Mouse (Mus musculus) erythroid progenitor cell, adult 5-6 weeks (primary cell): ENCODE measurements around the gene Aspscr1. TPM values are rescaled to one million over a fixed set of nuclear protein-coding genes. Genes with fewer than 3 reads are reported as not detected.

Source experiments
- ATAC-seq: replicated peaks from 2 replicates; pipeline ENCODE4 v1.8.0; 2016; ENCODE audit warnings: moderate number of reproducible peaks, mild to moderate bottlenecking, moderate TSS enrichment, inconsistent platforms; ENCODE audit not compliant: poor library complexity, low FRiP score, severe bottlenecking
- total RNA-seq, 2 experiments: library from RNA; stranded (forward) in 1 of 2; stranded (reverse) in 1 of 2; fragments of 150-400 nt in 1 of 2; fragments of 186-747, 209-891 nt in 1 of 2; gene quantifications; 2 replicates each; pipeline versions ENCODE4 v1.2.3 to v1.2.4; 2015 to 2017; ENCODE audit warnings: low replicate concordance in 2 of 2

Gene Aspscr1
- total RNA-seq, 2 experiments from 2014 or later = 33.1 to 59.7 TPM

DNA sequence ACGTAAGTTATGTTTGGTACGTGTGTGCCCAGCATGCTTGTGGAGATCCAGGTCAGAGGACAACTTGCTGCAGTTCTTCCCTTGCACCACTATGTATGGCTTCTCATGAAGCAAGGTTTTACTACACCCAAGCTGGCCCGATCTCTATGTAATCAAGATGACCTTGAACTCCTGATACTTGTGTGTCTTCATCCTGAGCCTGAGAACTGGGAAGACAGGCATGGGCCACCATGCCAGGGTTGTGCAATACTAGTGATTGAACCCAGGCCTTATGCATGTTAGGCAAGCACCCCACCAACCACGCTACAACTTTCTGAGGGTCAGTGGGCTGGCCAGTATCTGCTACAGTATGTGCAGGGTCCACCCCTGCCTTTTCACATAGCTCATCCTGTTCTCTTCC is 4.2 kb downstream of the Aspscr1 start:
- no peak for ATAC-seq

GRCm38 (mm10) chr11:120679909-120680308 is 7.1 kb downstream of the Aspscr1 start:
- peak; percentile 67 for ATAC-seq

- ATAC-seq = no peak
These were observed 9.9 kb downstream of the Aspscr1 start for GRCm38 (mm10) chr11:120682683-120683082.

GRCm38 (mm10) chr11:120683536-120683935 is 10.8 kb downstream of the Aspscr1 start:
- no peak for ATAC-seq

DNA sequence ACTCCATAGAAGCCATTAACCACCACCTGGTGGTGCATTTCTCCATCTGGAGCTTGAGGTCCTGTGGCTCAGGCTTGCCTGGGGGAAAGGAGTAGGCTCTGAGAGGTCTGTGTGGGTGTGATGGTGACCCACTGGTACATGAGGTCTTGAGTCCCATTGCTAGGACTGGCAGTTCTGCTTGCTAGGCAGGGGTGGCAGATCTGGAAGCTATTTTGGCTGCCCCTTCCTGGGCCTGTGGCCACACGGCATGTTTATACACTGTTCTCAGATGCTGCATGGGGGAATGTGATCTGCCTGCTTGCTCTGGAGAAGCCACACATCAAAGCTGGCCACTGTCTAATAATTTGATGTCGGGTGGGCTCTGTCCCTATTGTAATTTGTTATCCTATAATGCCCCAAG is 11.3 kb downstream of the Aspscr1 start:
- no peak for ATAC-seq

- no peak for ATAC-seq
These were observed 11.9 kb downstream of the Aspscr1 start for GRCm38 (mm10) chr11:120684660-120685059.

DNA sequence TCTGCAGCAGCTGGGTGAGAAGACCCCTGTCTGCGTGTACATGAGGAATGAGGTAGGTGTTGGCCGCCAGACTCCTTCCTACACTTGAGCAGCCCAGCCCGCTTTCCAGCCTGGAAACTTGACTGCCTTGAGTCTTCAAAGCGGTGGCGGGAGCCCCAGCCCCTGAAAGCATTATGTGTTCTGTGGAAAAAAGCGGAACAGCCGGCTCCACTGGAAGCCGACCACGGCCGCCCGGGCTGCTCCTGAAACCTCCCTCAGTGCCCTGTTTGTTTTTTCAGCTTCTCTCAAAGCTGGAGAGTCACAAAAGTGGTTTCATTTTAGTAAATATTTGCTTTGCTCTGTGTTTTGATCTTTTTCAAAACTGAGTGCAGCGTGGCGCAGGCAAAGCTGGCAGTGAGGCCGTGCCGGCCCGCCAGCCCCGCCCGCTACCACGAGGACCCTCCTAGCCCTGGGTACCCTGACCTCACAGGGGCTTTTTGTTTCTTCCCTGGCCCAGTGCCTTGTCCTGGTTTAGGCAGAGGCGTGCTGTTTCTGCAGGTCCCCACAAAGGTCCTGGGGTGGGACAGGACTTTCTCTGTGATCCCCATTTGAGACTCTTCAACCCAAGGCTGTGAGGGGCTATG is 14.0 kb downstream of the Aspscr1 start:
- ATAC-seq = no peak

DNA sequence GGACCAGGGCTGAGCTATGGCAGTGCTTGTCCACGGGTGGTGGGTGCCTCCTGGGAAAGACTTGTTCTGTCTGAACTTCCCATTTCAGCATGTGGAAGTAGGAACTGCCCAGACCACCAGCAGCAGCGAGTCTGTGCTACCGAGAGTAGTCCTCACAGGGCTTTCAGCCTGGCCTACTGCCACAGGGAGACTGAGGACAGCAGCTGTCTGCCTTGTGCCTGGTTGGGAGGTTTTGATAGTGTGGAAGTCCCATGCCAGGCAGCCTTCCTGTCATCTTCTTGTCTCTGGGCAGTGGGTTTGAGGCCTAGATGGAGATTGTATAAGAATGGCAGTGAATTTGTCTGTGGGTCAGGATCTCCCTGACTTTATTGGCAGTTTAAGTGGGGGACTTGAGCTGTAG is 16.6 kb downstream of the Aspscr1 start:
- ATAC-seq = no peak

GRCm38 (mm10) chr11:120692471-120693011 is 19.8 kb downstream of the Aspscr1 start:
- no peak for ATAC-seq

DNA sequence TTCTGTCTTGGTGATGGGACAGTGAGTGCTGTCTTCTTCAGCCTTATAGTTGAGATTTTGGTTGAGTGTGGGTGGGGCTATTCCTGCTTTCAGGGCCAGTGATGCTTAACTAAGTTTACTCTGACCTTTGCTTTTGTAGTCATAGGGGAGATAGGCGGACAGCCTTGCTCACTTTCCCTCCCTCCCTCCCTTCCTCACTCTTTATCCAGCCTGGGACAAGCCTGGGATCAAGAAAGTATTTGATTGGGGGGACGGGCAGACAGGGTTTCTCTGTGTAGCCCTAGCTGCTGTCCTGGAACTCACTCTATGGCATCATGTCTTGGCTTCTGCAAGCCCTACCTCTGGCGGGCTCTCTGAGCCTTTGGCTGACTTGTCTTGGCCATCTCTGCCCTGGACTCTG is 20.7 kb downstream of the Aspscr1 start:
- no peak for ATAC-seq

DNA sequence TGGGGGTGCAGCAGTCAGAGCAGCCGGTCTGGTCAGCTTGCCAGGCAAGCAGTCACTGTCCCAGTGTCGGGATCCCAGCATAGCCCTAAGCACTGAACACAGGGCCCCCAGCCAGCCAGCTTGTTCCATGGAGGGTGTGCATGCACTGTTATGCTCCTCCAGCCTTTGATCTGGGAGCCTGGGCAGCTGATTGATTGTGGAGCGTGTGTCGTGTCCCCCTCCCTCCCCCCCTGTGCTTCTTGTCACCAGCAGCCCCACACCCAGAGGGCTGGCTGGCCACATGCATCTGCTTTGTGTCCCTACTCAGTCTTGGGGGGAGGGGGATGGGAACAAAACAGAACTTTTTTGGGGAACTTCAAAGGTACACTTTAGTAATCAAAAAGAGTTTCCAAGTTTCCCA is 22.4 kb downstream of the Aspscr1 start:
- ATAC-seq = no peak

DNA sequence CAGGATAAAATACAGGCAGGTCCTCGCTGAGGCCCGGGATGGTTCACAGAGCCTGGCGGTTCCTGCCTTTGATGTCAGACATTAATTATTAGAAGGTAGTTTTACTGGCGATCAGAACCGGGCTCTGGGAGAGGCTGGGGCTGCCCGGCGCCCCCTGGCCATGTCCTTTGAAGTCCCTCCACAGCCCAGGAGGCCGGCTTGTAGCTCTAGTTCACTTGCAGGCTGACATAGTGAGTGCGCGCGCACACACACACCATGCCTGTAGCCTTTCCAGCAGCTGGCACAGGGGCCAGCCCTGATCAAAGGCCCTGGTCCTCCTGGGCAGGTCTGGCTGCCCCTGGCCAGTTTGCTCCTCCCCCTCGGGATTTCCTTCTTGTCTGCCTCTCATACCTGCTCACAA is 22.9 kb downstream of the Aspscr1 start:
- no peak for ATAC-seq

DNA sequence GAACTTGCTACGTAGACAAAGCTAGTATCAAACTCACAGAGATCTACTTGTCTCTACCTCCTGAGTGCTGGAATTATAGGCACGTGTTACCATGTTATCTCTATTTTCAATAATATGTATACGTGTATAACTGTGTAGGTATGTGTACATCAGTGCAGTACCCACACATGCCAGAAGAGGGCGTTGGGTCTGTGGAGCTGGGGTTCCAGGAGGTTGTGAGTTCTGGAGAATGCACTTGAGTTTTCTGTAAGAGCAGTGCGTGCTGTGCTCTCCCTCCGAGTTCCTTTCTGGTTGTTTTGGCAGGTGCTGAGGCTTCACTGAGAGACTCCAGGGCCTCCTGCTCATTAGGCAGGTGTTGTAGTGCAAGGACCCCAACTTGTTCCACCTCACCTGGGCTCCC is 23.8 kb downstream of the Aspscr1 start:
- no peak for ATAC-seq

DNA sequence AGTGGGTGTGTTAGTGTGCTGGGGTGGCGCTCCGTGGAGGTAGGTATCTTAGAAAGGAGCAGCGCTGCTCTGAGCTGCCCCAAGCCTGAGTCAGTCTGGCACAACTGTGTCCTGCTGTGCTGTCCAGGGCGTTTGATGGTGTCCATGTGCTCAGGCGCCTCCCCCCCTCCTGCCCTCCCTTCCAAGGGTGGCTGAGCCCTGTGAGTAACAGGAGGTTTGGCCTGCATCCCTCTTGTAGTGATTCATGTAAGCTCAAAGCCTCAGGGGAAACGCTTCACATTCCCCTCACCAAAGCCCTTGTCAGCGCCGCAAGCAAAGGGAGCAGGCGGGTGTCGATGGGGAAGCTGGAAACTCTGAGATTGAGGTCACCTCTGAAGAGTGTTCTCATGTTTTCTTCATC is 25.0 kb downstream of the Aspscr1 start:
- no peak for ATAC-seq

DNA sequence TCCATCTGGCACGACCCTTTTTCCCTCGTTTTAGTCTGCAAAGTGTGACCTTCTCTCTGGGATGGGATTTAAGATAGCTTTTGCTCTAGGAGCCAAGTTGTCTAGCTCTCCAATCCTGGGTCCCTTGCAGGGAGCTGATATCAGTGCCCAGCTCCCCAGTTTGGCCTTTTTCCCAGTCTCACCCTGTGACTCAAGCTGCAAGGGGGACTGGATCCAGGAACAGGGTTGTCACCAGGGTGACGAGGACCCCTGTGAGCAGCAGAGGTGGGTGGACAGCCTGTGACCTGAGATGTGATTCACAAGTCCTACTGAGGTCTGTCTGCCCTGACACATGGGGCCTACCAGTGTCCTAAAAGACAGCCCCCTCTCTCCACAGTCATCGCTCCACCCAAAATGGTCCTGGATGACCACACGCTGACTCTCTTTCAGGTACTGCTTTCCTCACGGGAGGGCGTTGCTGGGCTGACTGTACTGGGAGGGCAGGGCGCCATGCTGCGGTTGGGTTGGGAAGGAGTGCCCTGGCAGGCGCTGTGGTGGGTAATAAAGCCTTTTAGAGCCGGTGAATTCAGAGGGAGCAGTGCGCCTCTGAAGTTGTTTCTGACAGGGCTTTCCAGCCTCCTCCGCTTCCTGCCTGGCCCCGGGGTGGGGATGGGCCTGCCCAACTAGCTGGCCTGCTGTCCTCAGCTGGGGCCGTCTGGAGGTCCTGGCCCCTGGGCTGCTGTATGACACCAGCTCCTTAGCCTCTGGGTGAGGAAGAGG is 31.1 kb downstream of the Aspscr1 start:
- ATAC-seq = no peak

- no peak for ATAC-seq
These were observed 31.9 kb downstream of the Aspscr1 start for GRCm38 (mm10) chr11:120704486-120705325.

- no peak for ATAC-seq
These were observed 33.3 kb downstream of the Aspscr1 start for GRCm38 (mm10) chr11:120706120-120706519.

- no peak for ATAC-seq
These were observed 34.5 kb downstream of the Aspscr1 start for GRCm38 (mm10) chr11:120707225-120707624.

DNA sequence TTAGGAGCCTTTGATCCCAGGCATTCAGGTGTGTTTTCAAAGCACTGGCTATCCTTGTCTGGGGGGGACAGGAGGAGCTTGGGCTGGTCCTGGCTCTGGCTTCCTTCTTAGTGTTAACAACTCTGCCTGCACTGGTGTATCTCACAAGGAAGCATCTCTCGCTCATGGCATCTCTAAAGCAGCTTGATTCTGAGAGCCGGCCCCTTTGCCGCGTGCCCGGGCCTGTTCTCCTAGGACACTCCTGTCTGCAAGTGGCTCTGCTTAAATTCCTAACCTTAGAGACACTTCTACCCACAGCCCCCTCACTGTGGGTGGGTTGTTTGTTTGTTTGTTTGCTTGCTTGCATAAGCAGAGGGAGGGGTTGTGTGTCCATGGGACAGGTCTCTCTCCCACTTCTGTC is 35.2 kb downstream of the Aspscr1 start:
- no peak for ATAC-seq

DNA sequence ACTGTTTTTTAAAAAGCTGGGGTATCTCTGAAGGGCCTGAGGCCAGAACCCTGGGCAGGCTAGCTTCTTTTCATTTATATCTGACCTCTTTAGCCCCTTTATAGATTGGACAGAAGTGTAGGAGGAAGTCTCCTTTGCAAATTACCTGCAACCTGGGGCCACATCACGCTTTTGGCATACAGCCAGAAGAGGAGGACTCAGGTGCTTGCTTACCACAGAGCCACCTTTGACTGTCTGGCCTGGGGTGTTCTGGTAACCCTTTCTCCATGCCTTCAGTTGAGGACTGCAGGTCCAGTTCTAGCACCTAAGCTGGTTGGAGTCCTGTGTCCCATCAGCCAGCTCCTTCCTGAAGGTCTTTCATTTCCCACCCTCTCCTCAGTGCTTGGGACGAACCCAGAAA is 36.8 kb downstream of the Aspscr1 start:
- no peak for ATAC-seq

DNA sequence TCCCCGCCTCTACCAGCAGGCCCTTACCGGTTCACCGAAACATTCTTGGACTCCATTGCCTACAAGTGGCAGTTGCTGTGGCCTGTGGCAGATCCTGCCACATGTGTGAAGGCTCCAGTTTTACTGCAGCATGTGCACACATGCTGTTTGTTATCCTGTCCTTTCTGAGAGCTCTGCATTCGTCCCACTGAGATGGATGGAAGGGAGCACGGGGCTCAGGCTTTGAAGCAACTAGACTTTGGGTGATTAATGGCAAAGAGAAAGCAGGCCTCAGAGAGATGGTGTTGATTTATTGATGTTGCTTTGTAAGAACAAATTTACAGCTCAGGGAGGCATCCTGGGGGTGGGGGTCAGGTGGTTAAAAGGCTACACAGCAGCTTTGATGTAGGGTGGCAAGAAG is 37.9 kb downstream of the Aspscr1 start:
- no peak for ATAC-seq
